Comparison of ENCODE assay signal across 8 mouse cellular contexts in the genomic region with DNA sequence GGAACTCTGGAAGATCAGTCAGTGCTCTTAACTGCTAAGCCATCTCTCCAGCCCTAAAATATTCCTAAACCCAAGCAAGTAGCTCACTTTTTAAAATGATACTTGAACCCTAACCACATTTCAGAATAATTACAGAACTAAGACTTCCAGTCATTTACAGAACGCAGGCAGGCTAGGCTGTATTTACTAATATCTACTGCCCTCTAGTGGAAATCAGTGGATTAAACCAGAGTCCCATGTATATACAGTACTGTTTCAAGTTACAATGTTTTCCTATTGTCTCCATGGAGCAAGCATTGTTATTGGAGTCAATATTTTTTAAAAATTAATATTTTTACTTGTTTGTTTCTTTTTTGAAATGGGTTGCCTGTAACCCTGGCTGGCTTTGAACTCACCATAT. TPM values are rescaled to one million over a fixed set of nuclear protein-coding genes. Genes with fewer than 3 reads are reported as not detected.
A peak's percentile ranks its signal among the peaks of the same experiment; 100 is the strongest.
DNase-seq lines count a peak whose midpoint lies in the region; ATAC-seq and TF ChIP-seq lines count a peak whose summit lies in the region.

No protein-coding gene starts in this region.

- TF ChIP-seq EP300 in CH12.LX (IDR thresholded peaks at IDR 0.05; ENCODE audit: low read length), result no peak

- H3K27me3 ChIP-seq in kidney, embryonic 14.5 days (ENCODE audit: control insufficient read depth, insufficient read depth, low read length), result no peaks in the 10 kb centered on the region
- H3K27me3 ChIP-seq in CH12.LX (replicated peaks), result no peaks in the 10 kb centered on the region
- no peaks in the 10 kb centered on the region for H3K27me3 ChIP-seq in intestine, postnatal 0 days (replicated peaks; ENCODE audit: control insufficient read depth, insufficient read depth, low read length)

- no peak overlapping the region for H3K4me3 ChIP-seq in kidney, embryonic 14.5 days (ENCODE audit: low read length)
- H3K4me3 ChIP-seq in CH12.LX (replicated peaks in 1 of 3; ENCODE audit: low read depth in 2 of 3, low read length in 2 of 3, poor library complexity in 1 of 3), result no peak overlapping the region
- no peak overlapping the region for H3K4me3 ChIP-seq in intestine, postnatal 0 days (ENCODE audit: low read depth, low read length)

- no peak for TF ChIP-seq POLR2A in CH12.LX (IDR thresholded peaks at IDR 0.05; ENCODE audit: low read depth, low read length)

- H3K79me2 ChIP-seq in CH12.LX (replicated peaks; ENCODE audit: control insufficient read depth, extremely low read depth, insufficient read depth, poor library complexity, severe bottlenecking), result no peaks in the 10 kb centered on the region

- in situ Hi-C loops in CH12.LX (cut with MboI; ENCODE audit: low pct_ligation_motif_present, low pct_unique_long_range_greater_than_20kb, low sequenced_read_pairs), result no loop called here

- 26% methylated on average over 1 of the region's 1 CpGs for WGBS in kidney, embryonic 14.5 days
- 8% methylated on average over 1 of the region's 1 CpGs for WGBS in intestine, postnatal 0 days

- dilution Hi-C loops in CH12.LX (cut with MboI; ENCODE audit: extremely low pct_ligation_motif_present, extremely low pct_unique_long_range_greater_than_20kb, low sequenced_read_pairs), result no loop called here

- H3K4me1 ChIP-seq in kidney, embryonic 14.5 days (ENCODE audit: control insufficient read depth, insufficient read depth, low read length), result no peaks in the 10 kb centered on the region
- H3K4me1 ChIP-seq in CH12.LX (ENCODE audit: control insufficient read depth in 1 of 2, insufficient read depth in 2 of 2), result no peaks in the 10 kb centered on the region
- no peaks in the 10 kb centered on the region for H3K4me1 ChIP-seq in intestine, postnatal 0 days (replicated peaks; ENCODE audit: control insufficient read depth, insufficient read depth, low read length)

- peak; percentile 78 for TF ChIP-seq RAD21 in CH12.LX (IDR thresholded peaks at IDR 0.05; ENCODE audit: low read depth, low read length)

- no peak overlapping the region for H3K27ac ChIP-seq in kidney, embryonic 14.5 days (ENCODE audit: low read depth, low read length)
- H3K27ac ChIP-seq in CH12.LX (ENCODE audit: insufficient read depth, low read depth), result no peak overlapping the region
- H3K27ac ChIP-seq in intestine, postnatal 0 days (ENCODE audit: low read depth, low read length), result no peak overlapping the region

- no peaks in the 10 kb centered on the region for H3K9me3 ChIP-seq in kidney, embryonic 14.5 days (ENCODE audit: control insufficient read depth, low read length)
- H3K9me3 ChIP-seq in CH12.LX (replicated peaks; ENCODE audit: low read length), result no peaks in the 10 kb centered on the region
- no peaks in the 10 kb centered on the region for H3K9me3 ChIP-seq in intestine, postnatal 0 days (ENCODE audit: control insufficient read depth)

- peak; percentile 15 to 77; a peak in 2 of 4 replicates for TF ChIP-seq CTCF in CH12.LX (conservative IDR thresholded peaks at IDR 0.05 in 1 of 2, IDR thresholded peaks at IDR 0.05 in 1 of 2; ENCODE audit: low read depth in 2 of 2, low read length in 2 of 2)
- TF ChIP-seq CTCF in intestine, postnatal 0 days (IDR thresholded peaks at IDR 0.05; ENCODE audit: low read depth), result peak; percentile 72

- DNase-seq in kidney, adult 11 months, result no peak
- DNase-seq in CH12.LX (ENCODE audit: extremely low read depth), result peak; percentile 67
- DNase-seq in c-Kit-positive CD71-positive TER-119-negative erythroid progenitor cells, embryonic 14.5 days (ENCODE audit: low read depth), result peak; percentile 42
- DNase-seq in spleen, adult 18-20 months, result no peak
- no peak for DNase-seq in frontal cortex, postnatal 25 days (ENCODE audit: low spot score in 2 of 2)
- DNase-seq in spleen, postnatal 10 days (ENCODE audit: low spot score in 2 of 2), result no peak

- H3K4me2 ChIP-seq in kidney, embryonic 14.5 days (replicated peaks; ENCODE audit: low read depth, low read length), result no peak overlapping the region
- H3K4me2 ChIP-seq in CH12.LX (ENCODE audit: insufficient read depth, low read depth, poor library complexity, severe bottlenecking), result no peak overlapping the region
- H3K4me2 ChIP-seq in intestine, postnatal 0 days (replicated peaks; ENCODE audit: low read depth), result no peak overlapping the region

- H3K9ac ChIP-seq in kidney, embryonic 14.5 days (ENCODE audit: low read depth, low read length), result no peak overlapping the region
- no peak overlapping the region for H3K9ac ChIP-seq in CH12.LX (ENCODE audit: insufficient read depth, low read depth)
- H3K9ac ChIP-seq in intestine, postnatal 0 days (ENCODE audit: low read depth, low read length), result no peak overlapping the region

- no peaks in the 10 kb centered on the region for H3K36me3 ChIP-seq in kidney, embryonic 14.5 days (ENCODE audit: control insufficient read depth, insufficient read depth, low read length)
- no peaks in the 10 kb centered on the region for H3K36me3 ChIP-seq in CH12.LX (replicated peaks in 1 of 2; ENCODE audit: control insufficient read depth in 1 of 2, insufficient read depth in 1 of 2, low read length in 1 of 2)
- no peaks in the 10 kb centered on the region for H3K36me3 ChIP-seq in intestine, postnatal 0 days (ENCODE audit: control insufficient read depth, insufficient read depth)

- peak; percentile 80; the same call in 1 of the 2 replicates for ATAC-seq in kidney, embryonic 14.5 days (ENCODE audit: low FRiP score, low TSS enrichment)
- no peak for ATAC-seq in intestine, postnatal 0 days

TF ChIP-seq in CH12.LX, 34 proteins besides CTCF, POLR2A, EP300 and RAD21:
- TF ChIP-seq POLR2AphosphoS2 (IDR thresholded peaks at IDR 0.05; ENCODE audit: low read depth, low read length) (no peak), SMC3 (IDR thresholded peaks at IDR 0.05; ENCODE audit: low read depth, low read length) (peak; percentile 64)

RNA-seq across cellular contexts. Expression of a gene that starts 17.7 kb away (rescaled TPM):
- polyA plus RNA-seq in kidney, embryonic 14.5 days (2014; fragmentation: Nextera tagmentation; extraction: Ambion mirVana), result 1.6 and 1.7 TPM in 2 replicates
- 0.42 and 0.55 TPM in 2 replicates for total RNA-seq in CH12.LX (2012; rRNA removed)
- not detected in 2 replicates for total RNA-seq in CH12.LX (2014; rRNA removed)
- polyA plus RNA-seq in CH12.LX (2012; ENCODE audit: insufficient read length, low read depth), result 0.67 and 1.3 TPM in 2 replicates
- polyA plus RNA-seq in intestine, postnatal 0 days (2015; fragmentation: Nextera tagmentation; extraction: Ambion mirVana), result 1.3 and 1.4 TPM in 2 replicates

RNA-seq across cellular contexts. Expression of a gene that starts 36.3 kb away (rescaled TPM):
- 38.2 and 54.2 TPM in 2 replicates for polyA plus RNA-seq in kidney, embryonic 14.5 days (2014; fragmentation: Nextera tagmentation; extraction: Ambion mirVana)
- total RNA-seq in CH12.LX (2012; rRNA removed) (15.4 and 15.9 TPM in 2 replicates), CH12.LX (2014; rRNA removed) (16.5 and 16.8 TPM in 2 replicates)
- 7.4 and 7.8 TPM in 2 replicates for polyA plus RNA-seq in CH12.LX (2012; ENCODE audit: insufficient read length, low read depth)
- 13.2 and 15.0 TPM in 2 replicates for polyA plus RNA-seq in intestine, postnatal 0 days (2015; fragmentation: Nextera tagmentation; extraction: Ambion mirVana)

Comparison
In these comparisons a context has a peak if more than half of its experiments do, and no peak if none do; other contexts are left out.
1. DNase-seq: peak in CH12.LX (single experiment) and c-Kit-positive CD71-positive TER-119-negative erythroid progenitor cells, embryonic 14.5 days (single experiment); none in kidney, adult 11 months (single experiment), spleen, adult 18-20 months (0 of 2), frontal cortex, postnatal 25 days (0 of 2) and spleen, postnatal 10 days (0 of 2).